Mouse (Mus musculus) G1E (cell line): ENCODE measurements around the gene Hist1h4k. TPM values are rescaled to one million over a fixed set of nuclear protein-coding genes. Genes with fewer than 3 reads are reported as not detected.
A peak's percentile ranks its signal among the peaks of the same experiment; 100 is the strongest.
"Not testable (repeated sequence)": the region's sequence is repeated elsewhere in the genome, so short reads cannot be mapped to it uniquely, and the experiment has no call there.

Experiments used
- ATAC-seq: 2 replicates; pipeline ENCODE4 v1.8.0; 2016; ENCODE audit warnings: mild to moderate bottlenecking; ENCODE audit not compliant: insufficient number of reproducible peaks, poor library complexity, low FRiP score, severe bottlenecking; ENCODE audit errors: extremely low read depth
- DNase-seq: peaks from one replicate; pipeline ENCODE4 v3.0.0; 2012; ENCODE audit warnings: low spot score
- H3K27me3 ChIP-seq: 2 replicates; pipeline ENCODE4 v1.6.1; 2012; ENCODE audit warnings: mild to moderate bottlenecking, low read length, inconsistent platforms; ENCODE audit not compliant: insufficient read depth
- H3K36me3 ChIP-seq: replicated peaks from 2 replicates; pipeline ENCODE3; 2012; ENCODE audit warnings: mild to moderate bottlenecking, inconsistent platforms
- H3K4me1 ChIP-seq: 2 replicates; pipeline ENCODE4 v1.6.1; 2012; ENCODE audit warnings: low read depth, low read length, inconsistent platforms, mixed read lengths; ENCODE audit not compliant: insufficient read depth
- H3K4me3 ChIP-seq: 2 replicates; pipeline ENCODE4 v1.5.1; 2012; ENCODE audit warnings: low read depth, mild to moderate bottlenecking, inconsistent platforms, low read length, moderate library complexity, mixed read lengths
- H3K9me3 ChIP-seq: replicated peaks from 2 replicates; pipeline ENCODE4 v1.6.1; 2012; ENCODE audit warnings: inconsistent platforms
- CTCF ChIP-seq: IDR thresholded peaks from 2 replicates; pipeline ENCODE4 v1.5.1; 2012; ENCODE audit warnings: low read depth, low read length, inconsistent platforms, mixed read lengths
- GATA1 ChIP-seq: IDR thresholded peaks from 2 replicates; pipeline ENCODE4 v1.6.1; 2012; ENCODE audit warnings: borderline replicate concordance, low read length, inconsistent platforms, mixed read lengths
- GATA2 ChIP-seq: IDR thresholded peaks from 2 replicates; pipeline ENCODE4 v1.6.1; 2012; ENCODE audit warnings: low read depth, low read length, inconsistent platforms, borderline replicate concordance
- POLR2AphosphoS5 ChIP-seq: IDR thresholded peaks from 2 replicates; pipeline ENCODE4 v1.6.1; 2012; ENCODE audit warnings: low read depth, low read length, inconsistent platforms; ENCODE audit not compliant: insufficient replicate concordance
- TAL1 ChIP-seq: conservative IDR thresholded peaks from 2 replicates; pipeline ENCODE4 v1.6.1; 2012; ENCODE audit warnings: low read depth, low read length, inconsistent platforms, mixed read lengths
- polyA plus RNA-seq: library from polyadenylated mRNA; stranded (reverse); fragments of >175 nt; gene quantifications from 2 replicates; pipeline ENCODE4 v1.2.3, GENCODE M21; 2012
- total RNA-seq, 2 experiments: library from RNA; stranded (forward) in 1 of 2; stranded (reverse) in 1 of 2; fragments of 200-1000 nt in 1 of 2; fragments of >200 nt in 1 of 2; fragmentation: Nextera tagmentation in 1 of 2; gene quantifications; 2 replicates each; pipeline ENCODE4 v1.2.3; 2014 to 2017

The Hist1h4k gene
- total and polyA plus RNA-seq, 3 experiments: 12.1 to 5,364 (median 1,147) TPM

GRCm38 (mm10) chr13:21786189-21786898 is 36.0 kb upstream of the Hist1h4k start:
- Histone ChIP-seq H3K36me3 (no peaks in the 10 kb centered on the region), H3K4me3 (peak overlapping the region; percentile 61; the same call in 1 of the 2 replicates), H3K27me3 (no peaks in the 10 kb centered on the region), H3K4me1 (peaks cover 30% of the 10 kb centered on the region), H3K9me3 (no peaks in the 10 kb centered on the region)
- no peak for DNase-seq
- peak; percentile 99; the same call in 1 of the 2 replicates for TF ChIP-seq POLR2AphosphoS5
- TF ChIP-seq GATA2: no peak
- no peak for ATAC-seq

GRCm38 (mm10) chr13:21784311-21784710 is 34.0 kb upstream of the Hist1h4k start:
- TF ChIP-seq POLR2AphosphoS5 (no peak), GATA1 (no peak), GATA2 (no peak), TAL1 (no peak), CTCF (no peak)
- no peak for DNase-seq
- no peaks in the 10 kb centered on the region for H3K36me3 ChIP-seq
- H3K9me3 ChIP-seq: no peaks in the 10 kb centered on the region
- H3K4me3 ChIP-seq: no peak overlapping the region
- H3K4me1 ChIP-seq: peaks cover 24% of the 10 kb centered on the region
- ATAC-seq: no peak
- H3K27me3 ChIP-seq: no peaks in the 10 kb centered on the region

- no peak for ATAC-seq
- H3K4me3 ChIP-seq: peak overlapping the region; percentile 33; the same call in 1 of the 2 replicates
- H3K27me3 ChIP-seq: no peaks in the 10 kb centered on the region
- DNase-seq: no peak
- H3K36me3 ChIP-seq: no peaks in the 10 kb centered on the region
- no peaks in the 10 kb centered on the region for H3K9me3 ChIP-seq
- TF ChIP-seq CTCF: no peak
- no peak for TF ChIP-seq GATA2
- TF ChIP-seq POLR2AphosphoS5: no peak
- TF ChIP-seq GATA1: no peak
- TF ChIP-seq TAL1: no peak
- peaks cover 21% of the 10 kb centered on the region for H3K4me1 ChIP-seq
These were observed 33.4 kb upstream of the Hist1h4k start for GRCm38 (mm10) chr13:21783734-21784161.

GRCm38 (mm10) chr13:21783255-21783617 is 32.9 kb upstream of the Hist1h4k start, which contains the start of gene Hist1h3i:
Gene Hist1h3i (minus strand): TSS chr13:21783370.
- H3K4me1 ChIP-seq: peaks cover 19% of the 10 kb centered on the region
- H3K4me3 ChIP-seq: peak within 1 kb of the TSS; percentile 63; the same call in 1 of the 2 replicates
- peak; percentile 51 for DNase-seq
- H3K36me3 ChIP-seq: no peaks in the 10 kb centered on the region
- H3K9me3 ChIP-seq: no peaks in the 10 kb centered on the region
- no peaks in the 10 kb centered on the region for H3K27me3 ChIP-seq
- no peak for TF ChIP-seq GATA2
- TF ChIP-seq CTCF: no peak
- no peak for TF ChIP-seq GATA1
- no peak for TF ChIP-seq TAL1
- TF ChIP-seq POLR2AphosphoS5: peak; percentile 93; the same call in 1 of the 2 replicates
- ATAC-seq: no peak

GRCm38 (mm10) chr13:21782361-21783254 is 32.3 kb upstream of the Hist1h4k start:
- not testable (repeated sequence) for DNase-seq, ATAC-seq, H3K27me3 ChIP-seq, H3K9me3 ChIP-seq, H3K36me3 ChIP-seq
- peak; percentile 83 for TF ChIP-seq POLR2AphosphoS5
- peaks cover 18% of the 10 kb centered on the region for H3K4me1 ChIP-seq
- H3K4me3 ChIP-seq: peak overlapping the region; percentile 63; the same call in 1 of the 2 replicates

- TF ChIP-seq POLR2AphosphoS5: 0 out of 2 replicates have a peak, but pooled peaks have one; percentile 27
- TF ChIP-seq GATA2: no peak
- TF ChIP-seq TAL1: no peak
- no peaks in the 10 kb centered on the region for H3K27me3 ChIP-seq
- H3K4me1 ChIP-seq: peaks cover 23% of the 10 kb centered on the region
- no peaks in the 10 kb centered on the region for H3K36me3 ChIP-seq
- ATAC-seq: no peak
- H3K9me3 ChIP-seq: no peaks in the 10 kb centered on the region
- no peak overlapping the region for H3K4me3 ChIP-seq
- DNase-seq: no peak
These were observed 31.3 kb upstream of the Hist1h4k start for GRCm38 (mm10) chr13:21781639-21782038.
